ENCODE assay signal across 8 mouse cellular contexts in genomic region chr19:10576690-10577561, GRCm38 (mm10). TPM values are rescaled to one million over a fixed set of nuclear protein-coding genes. Genes with fewer than 3 reads are reported as not detected.
DNase-seq lines count a peak whose midpoint lies in the region; ATAC-seq lines count a peak whose summit lies in the region.

TSS of gene Cyb561a3 (plus strand) at chr19:10577172.
TSS of gene Tmem138 (minus strand) at chr19:10577362.

- peak within 1 kb of the TSS; percentile 85 for H3K27ac ChIP-seq in hindbrain, embryonic 11.5 days (ENCODE audit: low read depth, low read length)

- no peaks in the 10 kb centered on the region for H3K36me3 ChIP-seq in hindbrain, embryonic 11.5 days (ENCODE audit: control insufficient read depth, insufficient read depth, low read length)

- peak within 1 kb of the TSS; percentile 81 for H3K4me2 ChIP-seq in hindbrain, embryonic 11.5 days (replicated peaks; ENCODE audit: low read depth, low read length)

- under 1% methylated on average over 44 of the region's 44 CpGs for WGBS in hindbrain, embryonic 11.5 days

- H3K9ac ChIP-seq in hindbrain, embryonic 11.5 days (ENCODE audit: low read depth, low read length), result peak within 1 kb of the TSS; percentile 86

- H3K27me3 ChIP-seq in hindbrain, embryonic 11.5 days (ENCODE audit: control insufficient read depth, insufficient read depth, low read length), result no peaks in the 10 kb centered on the region

- DNase-seq in Muller cell, postnatal 12 days (ENCODE audit: inconsistent ontology term), result peak; percentile 94
- peak; percentile 91 for DNase-seq in cerebellum, adult 9-11 months
- peak; percentile 90 to 95 for DNase-seq in frontal cortex, adult 2 months (ENCODE audit: extremely low spot score in 1 of 2, low spot score in 1 of 2)
- DNase-seq in hindbrain, embryonic 11.5 days (ENCODE audit: low spot score), result peak; percentile 93
- peak; percentile 91 to 94 for DNase-seq in layer of hippocampus, postnatal 10 days (ENCODE audit: low spot score in 2 of 2)
- DNase-seq in lung, postnatal 10 days, result peak; percentile 97
- peak; percentile 90 for DNase-seq in ovary, postnatal 36 days (ENCODE audit: low spot score)
- DNase-seq in thymus, postnatal 25 days, result peak; percentile 95

- 0 out of 2 replicates have a peak, but pooled peaks cover 4% of the 10 kb centered on the region for H3K4me1 ChIP-seq in hindbrain, embryonic 11.5 days (replicated peaks; ENCODE audit: control insufficient read depth, insufficient read depth, low read length)

- peak within 1 kb of the TSS; percentile 60 for H3K4me3 ChIP-seq in hindbrain, embryonic 11.5 days (ENCODE audit: low read depth, low read length)

- no peaks in the 10 kb centered on the region for H3K9me3 ChIP-seq in hindbrain, embryonic 11.5 days (ENCODE audit: control insufficient read depth, low read length)

- ATAC-seq in hindbrain, embryonic 11.5 days (ENCODE audit: low FRiP score), result peak; percentile 96

RNA-seq across cellular contexts. Expression of gene Cyb561a3, which starts in this region (rescaled TPM):
- 13.9 and 14.1 TPM in 2 replicates for polyA plus RNA-seq in frontal cortex, adult 2 months (2012; rRNA removed)
- 12.5 and 17.0 TPM in 2 replicates for polyA plus RNA-seq in hindbrain, embryonic 11.5 days (2014; fragmentation: Nextera tagmentation; extraction: Ambion mirVana)
- total RNA-seq in layer of hippocampus, postnatal 10 days (2021), result 10 to 100 TPM; 13.6 to 17.3 TPM

RNA-seq across cellular contexts. Expression of gene Tmem138, which starts in this region (rescaled TPM):
- 21.2 and 22.3 TPM in 2 replicates for polyA plus RNA-seq in frontal cortex, adult 2 months (2012; rRNA removed)
- polyA plus RNA-seq in hindbrain, embryonic 11.5 days (2014; fragmentation: Nextera tagmentation; extraction: Ambion mirVana), result 58.7 and 62.3 TPM in 2 replicates
- total RNA-seq in layer of hippocampus, postnatal 10 days (2021), result 10 to 100 TPM; 11.7 to 15.3 TPM

Comparison
In these comparisons a context has a peak if more than half of its experiments do, and no peak if none do; other contexts are left out.
1. Peak in every context shown above with its lines: DNase-seq, ATAC-seq, H3K4me3 ChIP-seq and H3K27ac ChIP-seq.